Mouse (Mus musculus): Measurements from ENCODE around the gene Rab37. TPM values are rescaled to one million over a fixed set of nuclear protein-coding genes. Genes with fewer than 3 reads are reported as not detected.

Gene Rab37
- 0.61 TPM for polyA plus RNA-seq (2014; fragmentation: Illumina TruSeq; extraction: RNeasy Lipid Tissue Mini Kit (QIAGEN cat#74804); ENCODE audit: low read depth, low replicate concordance)

DNA sequence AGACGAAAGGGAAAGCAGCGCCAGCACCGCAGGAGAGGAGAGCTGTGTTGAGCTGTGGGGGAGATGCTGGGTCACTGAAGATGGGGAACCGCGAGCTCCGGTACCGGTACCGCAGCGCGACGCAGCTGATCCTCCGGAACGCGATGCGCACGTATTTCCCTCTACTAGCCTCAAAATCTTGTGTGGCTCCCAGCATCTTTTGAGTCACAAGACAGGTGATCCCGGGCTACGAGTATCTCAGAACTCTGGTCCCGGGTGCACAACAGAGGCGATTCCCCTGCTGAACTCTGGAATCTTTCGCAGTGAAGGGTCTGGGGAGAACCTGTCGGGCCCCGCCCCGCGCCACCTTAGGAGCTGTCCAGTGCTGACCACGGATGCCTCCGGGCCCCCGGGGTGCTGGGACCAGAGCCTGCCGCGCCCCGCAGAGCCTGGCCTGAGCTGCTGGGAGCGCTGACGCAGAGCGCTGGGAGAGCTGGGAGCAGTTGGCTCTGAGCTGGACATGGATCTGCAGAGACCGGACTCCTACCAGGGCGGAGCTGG lies at the start of gene Rab37:
Gene Rab37, plus strand, starts transcription at position 70 of the 540 bp plus-strand sequence.

DNA sequence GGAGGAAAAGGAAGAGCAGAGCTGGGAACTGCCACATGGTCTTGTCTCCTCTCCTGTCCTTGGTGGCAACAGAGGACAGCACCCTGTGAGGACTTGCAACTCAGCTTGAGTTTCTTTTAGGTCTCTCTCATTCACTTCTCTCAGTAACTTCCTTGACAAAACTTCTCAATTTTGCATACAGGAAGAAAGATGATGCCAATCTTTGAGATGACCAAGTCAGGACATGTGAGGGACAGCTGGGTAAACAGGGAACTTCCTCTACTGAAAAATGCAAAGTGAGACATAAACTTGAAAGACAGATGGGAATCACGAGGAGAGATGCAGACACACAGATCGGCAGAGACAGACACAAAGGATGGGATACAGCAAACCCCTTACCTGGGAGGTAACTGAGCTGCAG lies 43.0 kb upstream of the Rab37 start, which contains the start of gene Cd300ld3:
Gene Cd300ld3, minus strand, starts transcription at position 151 of the 400 bp plus-strand sequence.

DNA sequence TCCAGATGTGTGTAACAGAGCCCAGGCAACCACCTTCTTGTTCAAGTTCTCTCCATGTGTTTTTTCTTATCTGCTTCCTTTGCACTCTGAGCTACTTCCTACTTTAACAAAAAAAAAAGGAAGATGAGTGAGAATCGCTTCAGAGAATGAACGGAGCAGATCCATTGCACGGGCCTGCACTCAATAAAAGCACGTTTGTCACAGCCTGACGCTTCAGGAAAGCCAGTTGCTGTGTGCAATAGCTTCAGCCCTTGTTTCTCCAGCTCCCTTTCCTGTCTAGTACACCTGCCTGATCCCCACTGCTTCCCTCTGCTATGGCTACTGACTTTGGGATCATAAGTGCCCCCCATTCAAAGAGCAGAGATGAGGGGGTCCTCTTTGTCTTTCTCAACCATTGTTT lies 29.2 kb upstream of the Rab37 start, which contains the start of gene Cd300e:
Gene Cd300e, minus strand, starts transcription at position 101 of the 400 bp plus-strand sequence.

GRCm38 (mm10) chr11:115133800-115134199 lies 42.6 kb downstream of the Rab37 start, which contains the start of gene Cd300lf:
Gene Cd300lf (minus strand): TSS chr11:115133992.

GRCm38 (mm10) chr11:115162832-115163480 lies 71.7 kb downstream of the Rab37 start, which contains the start of gene Slc9a3r1:
Gene Slc9a3r1 (plus strand): TSS chr11:115163341.

DNA sequence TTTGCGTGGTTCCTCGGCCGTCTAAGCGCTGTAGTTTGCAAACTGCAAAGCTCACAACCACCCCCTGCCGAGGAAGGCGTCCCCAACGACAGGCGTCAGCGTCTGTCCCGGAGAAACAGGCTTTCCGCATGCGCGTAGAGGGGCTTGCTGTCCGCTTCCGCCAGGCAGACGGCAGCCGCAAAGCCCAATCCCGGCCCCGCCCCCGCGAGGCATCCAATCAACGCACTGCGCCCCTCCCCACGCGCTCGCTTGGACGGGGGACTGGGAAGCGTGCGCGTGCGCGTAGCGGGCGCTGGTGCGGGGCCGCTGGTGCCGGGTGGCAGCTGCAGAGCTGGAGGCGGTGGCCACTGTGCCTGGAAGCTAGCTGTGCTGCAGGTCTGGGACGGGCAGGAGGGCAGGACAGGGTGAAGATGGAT lies 96.0 kb downstream of the Rab37 start, which contains the start of gene Tmem104:
Gene Tmem104, plus strand, starts transcription at position 264 of the 416 bp plus-strand sequence.

DNA sequence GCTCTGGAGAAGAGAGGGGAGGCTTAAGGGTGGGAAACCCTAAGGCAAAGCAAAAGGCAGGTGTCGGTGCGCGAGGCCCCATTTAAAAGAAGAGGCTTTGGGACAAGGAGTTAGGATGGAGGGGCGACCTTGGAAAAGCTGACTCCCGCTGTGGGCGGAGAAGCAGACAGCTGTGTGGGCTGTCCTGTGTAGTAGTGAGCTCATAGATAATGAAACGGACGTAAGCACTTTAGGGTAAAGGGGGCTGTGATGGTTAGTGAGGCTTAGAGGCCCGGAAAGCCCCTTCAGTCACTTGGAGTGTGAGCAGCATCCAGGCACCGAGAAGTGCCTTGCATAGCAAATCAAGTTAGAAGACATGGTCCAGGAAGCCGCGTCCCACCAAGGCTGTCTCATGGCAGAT lies 96.5 kb downstream of the Rab37 start, which contains the start of gene Nat9:
Gene Nat9, minus strand, starts transcription at position 167 of the 400 bp plus-strand sequence.

Other genes with a start within 250 kb of the Rab37 start
- 71.0 TPM for gene Gprc5c, start 240.3 kb upstream of the Rab37 start, polyA plus RNA-seq (2014; fragmentation: Illumina TruSeq; extraction: RNeasy Lipid Tissue Mini Kit (QIAGEN cat#74804); ENCODE audit: low read depth, low replicate concordance)
- gene Cd300a, start 201.4 kb upstream of the Rab37 start, polyA plus RNA-seq (2014; fragmentation: Illumina TruSeq; extraction: RNeasy Lipid Tissue Mini Kit (QIAGEN cat#74804); ENCODE audit: low read depth, low replicate concordance) = 8.6 TPM
- 5.1 TPM for gene Cd300lb, start 157.0 kb upstream of the Rab37 start, polyA plus RNA-seq (2014; fragmentation: Illumina TruSeq; extraction: RNeasy Lipid Tissue Mini Kit (QIAGEN cat#74804); ENCODE audit: low read depth, low replicate concordance)
- not detected for gene Cd300c, start 122.3 kb upstream of the Rab37 start, polyA plus RNA-seq (2014; fragmentation: Illumina TruSeq; extraction: RNeasy Lipid Tissue Mini Kit (QIAGEN cat#74804); ENCODE audit: low read depth, low replicate concordance)
- gene Cd300ld, start 101.5 kb upstream of the Rab37 start, polyA plus RNA-seq (2014; fragmentation: Illumina TruSeq; extraction: RNeasy Lipid Tissue Mini Kit (QIAGEN cat#74804); ENCODE audit: low read depth, low replicate concordance) = 5.6 TPM
- gene Cd300c2, start 89.6 kb upstream of the Rab37 start, polyA plus RNA-seq (2014; fragmentation: Illumina TruSeq; extraction: RNeasy Lipid Tissue Mini Kit (QIAGEN cat#74804); ENCODE audit: low read depth, low replicate concordance) = 6.4 TPM
- gene Cd300ld2, start 75.2 kb upstream of the Rab37 start, polyA plus RNA-seq (2014; fragmentation: Illumina TruSeq; extraction: RNeasy Lipid Tissue Mini Kit (QIAGEN cat#74804); ENCODE audit: low read depth, low replicate concordance) = not detected
- gene Cd300ld4, start 64.4 kb upstream of the Rab37 start, polyA plus RNA-seq (2014; fragmentation: Illumina TruSeq; extraction: RNeasy Lipid Tissue Mini Kit (QIAGEN cat#74804); ENCODE audit: low read depth, low replicate concordance) = 5.1 TPM
- 7.2 TPM for gene Cd300ld5, start 53.7 kb upstream of the Rab37 start, polyA plus RNA-seq (2014; fragmentation: Illumina TruSeq; extraction: RNeasy Lipid Tissue Mini Kit (QIAGEN cat#74804); ENCODE audit: low read depth, low replicate concordance)
- 17.1 TPM for gene Cd300ld3, start 43.0 kb upstream of the Rab37 start, polyA plus RNA-seq (2014; fragmentation: Illumina TruSeq; extraction: RNeasy Lipid Tissue Mini Kit (QIAGEN cat#74804); ENCODE audit: low read depth, low replicate concordance)
- gene Cd300e, start 29.3 kb upstream of the Rab37 start, polyA plus RNA-seq (2014; fragmentation: Illumina TruSeq; extraction: RNeasy Lipid Tissue Mini Kit (QIAGEN cat#74804); ENCODE audit: low read depth, low replicate concordance) = not detected
- 0.52 TPM for gene Cd300lf, start 42.6 kb downstream of the Rab37 start, polyA plus RNA-seq (2014; fragmentation: Illumina TruSeq; extraction: RNeasy Lipid Tissue Mini Kit (QIAGEN cat#74804); ENCODE audit: low read depth, low replicate concordance)
- 73.1 TPM for gene Slc9a3r1, start 71.9 kb downstream of the Rab37 start, polyA plus RNA-seq (2014; fragmentation: Illumina TruSeq; extraction: RNeasy Lipid Tissue Mini Kit (QIAGEN cat#74804); ENCODE audit: low read depth, low replicate concordance)
- 8.6 TPM for gene Tmem104, start 96.1 kb downstream of the Rab37 start, polyA plus RNA-seq (2014; fragmentation: Illumina TruSeq; extraction: RNeasy Lipid Tissue Mini Kit (QIAGEN cat#74804); ENCODE audit: low read depth, low replicate concordance)
- gene Nat9, start 96.4 kb downstream of the Rab37 start, polyA plus RNA-seq (2014; fragmentation: Illumina TruSeq; extraction: RNeasy Lipid Tissue Mini Kit (QIAGEN cat#74804); ENCODE audit: low read depth, low replicate concordance) = 37.4 TPM
- not detected for gene Grin2c, start 175.8 kb downstream of the Rab37 start, polyA plus RNA-seq (2014; fragmentation: Illumina TruSeq; extraction: RNeasy Lipid Tissue Mini Kit (QIAGEN cat#74804); ENCODE audit: low read depth, low replicate concordance)
- 9.3 TPM for gene Fdxr, start 185.6 kb downstream of the Rab37 start, polyA plus RNA-seq (2014; fragmentation: Illumina TruSeq; extraction: RNeasy Lipid Tissue Mini Kit (QIAGEN cat#74804); ENCODE audit: low read depth, low replicate concordance)
- gene Fads6, start 206.2 kb downstream of the Rab37 start, polyA plus RNA-seq (2014; fragmentation: Illumina TruSeq; extraction: RNeasy Lipid Tissue Mini Kit (QIAGEN cat#74804); ENCODE audit: low read depth, low replicate concordance) = 4.6 TPM
- gene Otop2, start 215.7 kb downstream of the Rab37 start, polyA plus RNA-seq (2014; fragmentation: Illumina TruSeq; extraction: RNeasy Lipid Tissue Mini Kit (QIAGEN cat#74804); ENCODE audit: low read depth, low replicate concordance) = not detected
- not detected for gene Ush1g, start 230.6 kb downstream of the Rab37 start, polyA plus RNA-seq (2014; fragmentation: Illumina TruSeq; extraction: RNeasy Lipid Tissue Mini Kit (QIAGEN cat#74804); ENCODE audit: low read depth, low replicate concordance)
- not detected for gene Otop3, start 243.3 kb downstream of the Rab37 start, polyA plus RNA-seq (2014; fragmentation: Illumina TruSeq; extraction: RNeasy Lipid Tissue Mini Kit (QIAGEN cat#74804); ENCODE audit: low read depth, low replicate concordance)